Mouse (Mus musculus) hindbrain, embryonic 16.5 days (tissue): ENCODE results near the gene Hspb7. TPM values are rescaled to one million over a fixed set of nuclear protein-coding genes. Genes with fewer than 3 reads are reported as not detected.

Experiments
- ATAC-seq: fragments of 200-750 bp; cut with Nextera tagmentation; 2 replicates; pipeline ENCODE4 v1.8.0; 2017; ENCODE audit warnings: moderate TSS enrichment, moderate library complexity
- H3K27ac ChIP-seq: fragments of 300-500 bp; sonication (generic); 2 replicates; pipeline ENCODE4 v1.5.1; 2014; ENCODE audit warnings: low read depth, mild to moderate bottlenecking, control low read depth, low read length, moderate library complexity
- H3K27me3 ChIP-seq: fragments of 300-500 bp; sonication (generic); replicated peaks from 2 replicates; pipeline ENCODE4 v1.6.1; 2014; ENCODE audit warnings: low read length; ENCODE audit not compliant: control insufficient read depth, insufficient read depth
- H3K36me3 ChIP-seq: fragments of 300-500 bp; sonication (generic); 2 replicates; pipeline ENCODE4 v1.6.1; 2014; ENCODE audit warnings: mild to moderate bottlenecking, low read length, moderate library complexity, mixed read lengths; ENCODE audit not compliant: control insufficient read depth, insufficient read depth
- H3K4me1 ChIP-seq: fragments of 300-500 bp; sonication (generic); 2 replicates; pipeline ENCODE4 v1.6.1; 2014; ENCODE audit warnings: low read depth, low read length; ENCODE audit not compliant: control insufficient read depth, insufficient read depth
- H3K4me2 ChIP-seq: fragments of 300-500 bp; sonication (generic); 2 replicates; pipeline ENCODE4 v1.6.1; 2014; ENCODE audit warnings: mild to moderate bottlenecking, low read length, control low read depth, moderate library complexity
- H3K4me3 ChIP-seq: fragments of 300-500 bp; sonication (generic); 2 replicates; pipeline ENCODE4 v1.5.1; 2014; ENCODE audit warnings: mild to moderate bottlenecking, low read length, control low read depth, moderate library complexity
- H3K9ac ChIP-seq: fragments of 300-500 bp; sonication (generic); 2 replicates; pipeline ENCODE4 v1.6.1; 2014; ENCODE audit warnings: low read depth, mild to moderate bottlenecking, control low read depth, low read length, moderate library complexity
- H3K9me3 ChIP-seq: fragments of 300-500 bp; sonication (generic); 2 replicates; pipeline ENCODE4 v1.6.1; 2014; ENCODE audit warnings: mild to moderate bottlenecking, low read length, moderate library complexity; ENCODE audit not compliant: control insufficient read depth
- WGBS: fragments of 180-500 bp; shearing (Covaris S2); extraction: QIAGEN DNeasy Blood & Tissue Kit; methylation state at CpG from one replicate; pipeline ENCODE4 v1.1.7; 2014; 5-methylcytosine and 5-hydroxymethylcytosine counted together
- polyA plus RNA-seq: library from polyadenylated mRNA; unstranded; fragments of >200 nt; fragmentation: Nextera tagmentation; extraction: Ambion mirVana; gene quantifications from 2 replicates; pipeline ENCODE4 v1.2.1, GENCODE M21; 2015

The Hspb7 gene
- polyA plus RNA-seq, 1 experiment from 2014 or later = 0.09 TPM

DNA sequence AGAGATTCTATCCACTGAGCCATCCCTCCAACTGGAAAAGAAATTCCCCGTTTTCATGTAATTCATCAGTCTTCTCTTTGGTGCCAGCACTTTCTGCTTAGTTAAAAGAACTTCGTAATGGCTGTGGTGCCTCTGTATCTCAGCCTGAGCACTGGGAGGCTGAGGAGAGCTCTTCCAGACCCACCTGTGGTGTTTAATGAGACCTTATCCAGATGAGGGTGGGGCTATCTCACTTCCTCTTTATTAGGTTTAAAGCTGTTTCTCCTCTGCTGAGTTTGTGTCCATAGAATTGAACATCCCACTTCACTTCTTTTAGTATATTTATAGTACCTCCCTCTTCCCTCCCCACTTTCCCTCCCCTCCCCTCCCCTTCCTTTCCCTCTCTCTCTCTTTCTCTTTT lies 30.7 kb downstream of the Hspb7 start:
- Histone ChIP-seq H3K4me1 (peaks cover 8% of the 10 kb centered on the region), H3K36me3 (peaks cover 10% of the 10 kb centered on the region), H3K27me3 (no peaks in the 10 kb centered on the region), H3K4me3 (no peak overlapping the region), H3K9me3 (no peaks in the 10 kb centered on the region), H3K9ac (no peak overlapping the region), H3K27ac (no peak overlapping the region), H3K4me2 (no peak overlapping the region)
- no peak for ATAC-seq
- WGBS = 91% methylated on average over 2 of the region's 2 CpGs

DNA sequence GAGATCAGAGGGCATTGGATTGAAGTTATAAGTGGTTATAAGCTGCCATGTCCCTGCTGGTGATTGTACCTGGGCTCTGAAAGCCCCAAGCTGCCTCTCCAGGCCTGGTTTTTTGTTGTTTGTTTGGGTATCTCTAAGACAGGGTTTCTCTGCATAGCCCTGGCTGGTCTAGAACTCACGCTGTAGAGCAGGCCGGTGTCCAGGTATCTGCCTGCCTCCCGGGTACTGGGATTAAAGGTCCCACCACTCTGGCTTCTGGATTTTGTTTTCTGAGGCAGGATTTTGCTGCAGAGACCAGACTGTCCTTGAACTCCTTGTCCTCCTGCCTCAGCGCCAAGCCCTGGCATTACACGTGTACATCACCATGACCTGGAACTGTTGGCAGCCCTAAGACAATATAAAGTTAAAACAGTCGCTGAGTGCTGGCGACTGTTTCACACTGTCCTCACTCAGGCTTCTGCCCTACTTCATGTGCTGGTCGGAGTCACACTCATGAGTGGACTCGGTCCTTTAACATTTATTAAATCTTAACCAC lies 31.4 kb downstream of the Hspb7 start:
- no peak for ATAC-seq
- 96% methylated on average over 9 of the region's 9 CpGs for WGBS
- H3K27me3 ChIP-seq = no peaks in the 10 kb centered on the region

DNA sequence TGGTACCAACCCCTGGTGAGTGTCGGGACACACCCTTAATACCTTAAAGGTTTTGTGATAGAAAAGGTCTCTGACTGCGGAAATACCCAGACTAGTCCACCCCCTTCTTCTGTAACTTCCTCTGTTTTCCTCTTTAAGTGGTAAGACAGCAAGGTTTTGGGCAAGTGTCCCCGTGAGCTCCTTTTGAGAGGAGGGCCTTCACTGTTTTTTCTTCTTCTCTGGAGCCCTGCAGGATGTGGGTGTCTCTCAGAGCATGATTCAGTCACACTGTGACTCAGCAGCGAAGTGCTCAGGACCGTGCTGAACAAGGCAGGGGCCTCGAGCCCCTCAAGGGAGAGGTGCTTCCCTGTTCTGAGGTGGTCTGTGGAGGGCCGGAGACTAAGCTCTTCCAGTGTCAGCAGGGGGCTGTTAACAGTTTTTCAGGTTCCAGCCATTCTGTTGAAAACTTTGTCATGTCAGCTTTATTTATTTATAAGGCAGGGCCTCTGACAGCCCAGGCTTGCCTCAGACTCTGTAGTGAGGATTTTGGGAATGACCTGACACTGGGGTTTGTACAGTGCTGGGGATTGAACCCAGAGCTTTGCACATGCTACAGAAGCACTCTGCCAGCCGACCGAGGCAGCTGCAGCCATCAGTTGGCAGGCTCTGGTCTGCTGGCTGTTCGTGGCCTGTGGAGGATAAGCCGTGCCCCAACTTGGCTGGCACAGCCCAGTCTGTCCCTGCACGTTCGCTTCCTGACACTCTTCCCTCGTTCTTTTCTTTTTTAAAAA lies 34.2 kb downstream of the Hspb7 start:
- Histone ChIP-seq H3K27ac (no peak overlapping the region), H3K4me2 (no peak overlapping the region), H3K27me3 (no peaks in the 10 kb centered on the region), H3K4me3 (no peak overlapping the region), H3K9ac (no peak overlapping the region), H3K4me1 (peaks cover 12% of the 10 kb centered on the region; the same call in 1 of the 2 replicates), H3K9me3 (no peaks in the 10 kb centered on the region), H3K36me3 (no peaks in the 10 kb centered on the region; the same call in 1 of the 2 replicates)
- WGBS = 71% methylated on average over 14 of the region's 14 CpGs
- no peak for ATAC-seq

More for the DNA sequence above, 31.4 kb downstream of the Hspb7 start:
- Histone ChIP-seq H3K9me3 (no peaks in the 10 kb centered on the region), H3K4me3 (no peak overlapping the region), H3K36me3 (peaks cover 10% of the 10 kb centered on the region), H3K4me2 (no peak overlapping the region), H3K4me1 (peaks cover 5% of the 10 kb centered on the region; the same call in 1 of the 2 replicates), H3K27ac (no peak overlapping the region), H3K9ac (no peak overlapping the region)

GRCm38 (mm10) chr4:141455526-141455925 lies 34.9 kb downstream of the Hspb7 start:
- Histone ChIP-seq H3K27ac (no peak overlapping the region), H3K27me3 (no peaks in the 10 kb centered on the region), H3K9me3 (no peaks in the 10 kb centered on the region), H3K4me3 (no peak overlapping the region), H3K9ac (no peak overlapping the region), H3K4me2 (no peak overlapping the region), H3K4me1 (peaks cover 12% of the 10 kb centered on the region; the same call in 1 of the 2 replicates), H3K36me3 (no peaks in the 10 kb centered on the region; the same call in 1 of the 2 replicates)
- WGBS = 75% methylated on average over 4 of the region's 4 CpGs
- ATAC-seq = no peak

- no peak overlapping the region for H3K4me3 ChIP-seq
- H3K4me2 ChIP-seq = no peak overlapping the region
- no peaks in the 10 kb centered on the region for H3K27me3 ChIP-seq
- no peaks in the 10 kb centered on the region; the same call in 1 of the 2 replicates for H3K36me3 ChIP-seq
- peaks cover 12% of the 10 kb centered on the region; the same call in 1 of the 2 replicates for H3K4me1 ChIP-seq
- no peak overlapping the region for H3K27ac ChIP-seq
- H3K9me3 ChIP-seq = no peaks in the 10 kb centered on the region
- 91% methylated on average over 14 of the region's 14 CpGs for WGBS
- ATAC-seq = no peak
- no peak overlapping the region for H3K9ac ChIP-seq
Measured at GRCm38 (mm10) chr4:141456193-141456938, 35.8 kb downstream of the Hspb7 start.

GRCm38 (mm10) chr4:141458236-141458635 lies 37.7 kb downstream of the Hspb7 start:
- Histone ChIP-seq H3K4me3 (no peak overlapping the region), H3K36me3 (peaks cover under 1% of the 10 kb centered on the region; the same call in 1 of the 2 replicates), H3K4me1 (peaks cover 12% of the 10 kb centered on the region; the same call in 1 of the 2 replicates), H3K4me2 (no peak overlapping the region), H3K27me3 (no peaks in the 10 kb centered on the region), H3K9ac (no peak overlapping the region; the same call in 1 of the 2 replicates), H3K27ac (no peak overlapping the region), H3K9me3 (no peaks in the 10 kb centered on the region)
- ATAC-seq = peak; percentile 32; the same call in 1 of the 2 replicates
- 14% methylated on average over 7 of the region's 7 CpGs for WGBS

DNA sequence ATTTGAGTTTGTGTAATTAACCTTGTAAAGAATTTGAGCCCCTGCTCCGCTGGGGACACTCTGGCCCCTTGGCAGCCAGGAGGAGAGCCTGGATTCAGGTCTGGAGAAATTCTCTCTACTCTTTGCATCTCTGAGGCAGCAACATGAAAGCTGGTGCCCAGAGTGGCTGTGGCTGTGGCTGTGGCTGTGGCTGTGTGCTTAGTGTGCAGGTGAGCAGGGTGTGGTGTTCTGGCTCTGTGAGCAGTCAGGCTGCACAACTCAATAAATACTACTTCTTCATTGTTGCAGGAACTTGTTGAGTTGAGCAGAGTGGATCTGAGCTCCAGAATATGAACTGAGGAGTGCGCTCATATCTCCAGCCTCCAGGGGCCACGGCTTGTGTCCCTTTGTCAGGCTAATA lies 38.3 kb downstream of the Hspb7 start:
- Histone ChIP-seq H3K9me3 (no peaks in the 10 kb centered on the region), H3K4me1 (peaks cover 12% of the 10 kb centered on the region; the same call in 1 of the 2 replicates), H3K36me3 (peaks cover 5% of the 10 kb centered on the region; the same call in 1 of the 2 replicates), H3K4me3 (no peak overlapping the region), H3K9ac (no peak overlapping the region), H3K27me3 (no peaks in the 10 kb centered on the region), H3K27ac (no peak overlapping the region), H3K4me2 (no peak overlapping the region)
- ATAC-seq = no peak
- 65% methylated on average over 3 of the region's 3 CpGs for WGBS

GRCm38 (mm10) chr4:141459766-141460165 lies 39.2 kb downstream of the Hspb7 start:
- ATAC-seq = no peak
- Histone ChIP-seq H3K36me3 (peaks cover 14% of the 10 kb centered on the region), H3K9ac (no peak overlapping the region), H3K27ac (no peak overlapping the region), H3K4me3 (no peak overlapping the region), H3K4me2 (no peak overlapping the region), H3K27me3 (no peaks in the 10 kb centered on the region), H3K9me3 (no peaks in the 10 kb centered on the region), H3K4me1 (peaks cover 10% of the 10 kb centered on the region; the same call in 1 of the 2 replicates)
- 88% methylated on average over 9 of the region's 9 CpGs for WGBS

- H3K9me3 ChIP-seq = no peaks in the 10 kb centered on the region
- peaks cover 7% of the 10 kb centered on the region; the same call in 1 of the 2 replicates for H3K4me1 ChIP-seq
- H3K36me3 ChIP-seq = peaks cover 20% of the 10 kb centered on the region
- no peak overlapping the region for H3K4me2 ChIP-seq
- WGBS = 94% methylated on average over 4 of the region's 4 CpGs
- H3K27ac ChIP-seq = no peak overlapping the region
- H3K27me3 ChIP-seq = no peaks in the 10 kb centered on the region
- no peak overlapping the region for H3K9ac ChIP-seq
- H3K4me3 ChIP-seq = no peak overlapping the region
- ATAC-seq = no peak
Measured at GRCm38 (mm10) chr4:141460481-141460880, 39.9 kb downstream of the Hspb7 start.
